In the genomic region with DNA sequence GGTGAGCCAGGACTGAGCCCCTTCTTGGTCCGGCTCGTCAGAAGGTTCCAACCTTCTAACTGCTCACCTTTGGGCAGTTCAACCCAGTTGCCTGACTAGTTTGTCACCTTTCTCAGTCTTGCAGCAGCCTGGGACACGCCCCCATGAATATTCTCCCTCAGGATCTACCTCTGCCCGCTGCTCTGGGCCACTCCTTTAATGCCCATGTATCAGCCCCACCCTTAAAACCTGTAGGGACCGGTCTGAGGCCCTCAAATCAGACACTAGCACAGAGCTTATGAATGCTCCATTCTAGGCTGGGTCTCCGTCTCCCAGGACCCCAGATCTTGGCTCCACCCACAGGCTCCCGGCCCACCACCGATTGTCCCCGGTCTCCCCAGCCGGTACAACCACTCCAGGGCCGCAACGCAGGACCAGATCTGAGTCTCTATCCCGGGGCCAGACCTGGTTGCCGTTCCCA, we compare ENCODE assay signal across 8 mouse cellular contexts. TPM values are rescaled to one million over a fixed set of nuclear protein-coding genes. Genes with fewer than 3 reads are reported as not detected.
DNase-seq lines count a peak whose midpoint lies in the region; ATAC-seq lines count a peak whose summit lies in the region.

No protein-coding gene starts in this region.

- peak overlapping the region; percentile 79 for H3K4me3 ChIP-seq in heart, embryonic 16.5 days (ENCODE audit: low read length)
- H3K4me3 ChIP-seq in intestine, embryonic 15.5 days (replicated peaks) = peak overlapping the region; percentile 71

- no peaks in the 10 kb centered on the region for H3K27me3 ChIP-seq in heart, embryonic 16.5 days (ENCODE audit: control insufficient read depth, insufficient read depth, low read length)
- H3K27me3 ChIP-seq in intestine, embryonic 15.5 days (replicated peaks) = no peaks in the 10 kb centered on the region

- peak overlapping the region; percentile 84 for H3K9ac ChIP-seq in heart, embryonic 16.5 days (ENCODE audit: low read length)
- H3K9ac ChIP-seq in intestine, embryonic 15.5 days = peak overlapping the region; percentile 72

- peaks cover 38% of the 10 kb centered on the region for H3K4me1 ChIP-seq in heart, embryonic 16.5 days (ENCODE audit: control insufficient read depth, insufficient read depth, low read length)
- peaks cover 59% of the 10 kb centered on the region for H3K4me1 ChIP-seq in intestine, embryonic 15.5 days (replicated peaks)

- peak overlapping the region; percentile 42 for H3K27ac ChIP-seq in heart, embryonic 16.5 days (ENCODE audit: low read length)
- peak overlapping the region; percentile 95 for H3K27ac ChIP-seq in intestine, embryonic 15.5 days

- 9% methylated on average over 14 of the region's 14 CpGs for WGBS in heart, embryonic 16.5 days
- WGBS in intestine, embryonic 15.5 days = 5% methylated on average over 14 of the region's 14 CpGs

- H3K36me3 ChIP-seq in heart, embryonic 16.5 days (ENCODE audit: control insufficient read depth, insufficient read depth) = peaks cover 30% of the 10 kb centered on the region
- H3K36me3 ChIP-seq in intestine, embryonic 15.5 days = peaks cover 27% of the 10 kb centered on the region

- no peaks in the 10 kb centered on the region for H3K9me3 ChIP-seq in heart, embryonic 16.5 days (replicated peaks; ENCODE audit: control insufficient read depth, low read length)
- no peaks in the 10 kb centered on the region for H3K9me3 ChIP-seq in intestine, embryonic 15.5 days

- no peak for DNase-seq in heart, adult 11 months
- DNase-seq in lung, postnatal 36 days = peak; percentile 70
- no peak for DNase-seq in adrenal gland, adult 8-10 months
- DNase-seq in urinary bladder, adult 2 months (ENCODE audit: low spot score) = no peak
- DNase-seq in ovary, postnatal 36 days (ENCODE audit: low spot score) = no peak

- ATAC-seq in heart, embryonic 16.5 days (replicated peaks; ENCODE audit: extremely low read depth, insufficient read depth, low FRiP score) = no peak
- peak; percentile 0; the same call in 1 of the 2 replicates for ATAC-seq in common myeloid progenitor, adult 5-6 weeks (replicated peaks; ENCODE audit: low read depth, poor library complexity, severe bottlenecking)
- ATAC-seq in intestine, embryonic 15.5 days = peak; percentile 77

- H3K4me2 ChIP-seq in heart, embryonic 16.5 days (ENCODE audit: low read depth, low read length) = peak overlapping the region; percentile 96
- peak overlapping the region; percentile 83 for H3K4me2 ChIP-seq in intestine, embryonic 15.5 days (replicated peaks)

RNA-seq across cellular contexts. Expression of gene Rpl18, which starts 0.6 kb away (rescaled TPM):
- polyA plus RNA-seq in heart, embryonic 16.5 days (2015; fragmentation: Nextera tagmentation; extraction: Ambion mirVana) = 520 and 591 TPM in 2 replicates
- 1,786 and 1,933 TPM in 2 replicates for total RNA-seq in common myeloid progenitor, adult 5-6 weeks (2017)
- 1,110 and 1,134 TPM in 2 replicates for polyA plus RNA-seq in intestine, embryonic 15.5 days (2015; fragmentation: Nextera tagmentation; extraction: Ambion mirVana)
- 1,000 to 10,000 TPM; 1,011 to 1,224 (median 1,104) TPM for total RNA-seq in adrenal gland, adult 8-10 months (2022)
- polyA plus RNA-seq in urinary bladder, adult 2 months (2012; rRNA removed) = 594 and 906 TPM in 2 replicates

RNA-seq across cellular contexts. Expression of gene Sphk2, which starts 3.1 kb away (rescaled TPM):
- polyA plus RNA-seq in heart, embryonic 16.5 days (2015; fragmentation: Nextera tagmentation; extraction: Ambion mirVana) = 18.9 and 19.1 TPM in 2 replicates
- total RNA-seq in common myeloid progenitor, adult 5-6 weeks (2017) = 8.2 and 9.5 TPM in 2 replicates
- 38.1 and 41.6 TPM in 2 replicates for polyA plus RNA-seq in intestine, embryonic 15.5 days (2015; fragmentation: Nextera tagmentation; extraction: Ambion mirVana)
- total RNA-seq in adrenal gland, adult 8-10 months (2022) = 10 to 100 TPM; 36.9 to 40.2 (median 39.3) TPM
- polyA plus RNA-seq in urinary bladder, adult 2 months (2012; rRNA removed) = 22.1 and 25.6 TPM in 2 replicates

RNA-seq across cellular contexts. Expression of gene Fam83e, which starts 6.4 kb away (rescaled TPM):
- 0.39 and 0.84 TPM in 2 replicates for polyA plus RNA-seq in heart, embryonic 16.5 days (2015; fragmentation: Nextera tagmentation; extraction: Ambion mirVana)
- 0.82 and 0.87 TPM in 2 replicates for total RNA-seq in common myeloid progenitor, adult 5-6 weeks (2017)
- 19.7 and 22.4 TPM in 2 replicates for polyA plus RNA-seq in intestine, embryonic 15.5 days (2015; fragmentation: Nextera tagmentation; extraction: Ambion mirVana)
- 1 to 10 TPM in 1 of 4 experiments, under 1 TPM in 3; 0.29 to 2.1 (median 0.66) TPM for total RNA-seq in adrenal gland, adult 8-10 months (2022)
- polyA plus RNA-seq in urinary bladder, adult 2 months (2012; rRNA removed) = 1.3 and 1.5 TPM in 2 replicates

RNA-seq across cellular contexts. Expression of gene Dbp, which starts 9.8 kb away (rescaled TPM):
- 3.0 and 3.6 TPM in 2 replicates for polyA plus RNA-seq in heart, embryonic 16.5 days (2015; fragmentation: Nextera tagmentation; extraction: Ambion mirVana)
- total RNA-seq in common myeloid progenitor, adult 5-6 weeks (2017) = 7.7 and 12.1 TPM in 2 replicates
- polyA plus RNA-seq in intestine, embryonic 15.5 days (2015; fragmentation: Nextera tagmentation; extraction: Ambion mirVana) = 3.1 and 3.4 TPM in 2 replicates
- 100 to 1,000 TPM; 254 to 411 (median 333) TPM for total RNA-seq in adrenal gland, adult 8-10 months (2022)
- polyA plus RNA-seq in urinary bladder, adult 2 months (2012; rRNA removed) = 335 and 503 TPM in 2 replicates

RNA-seq across cellular contexts. Expression of gene Spaca4, which starts 11.0 kb away (rescaled TPM):
- not detected in 2 replicates for polyA plus RNA-seq in heart, embryonic 16.5 days (2015; fragmentation: Nextera tagmentation; extraction: Ambion mirVana)
- not detected in 2 replicates for total RNA-seq in common myeloid progenitor, adult 5-6 weeks (2017)
- 0.49 and 0.74 TPM in 2 replicates for polyA plus RNA-seq in intestine, embryonic 15.5 days (2015; fragmentation: Nextera tagmentation; extraction: Ambion mirVana)
- total RNA-seq in adrenal gland, adult 8-10 months (2022) = not detected
- not detected in 2 replicates for polyA plus RNA-seq in urinary bladder, adult 2 months (2012; rRNA removed)
